Mouse (Mus musculus): ENCODE measurements around the gene Frmpd1. TPM values are rescaled to one million over a fixed set of nuclear protein-coding genes. Genes with fewer than 3 reads are reported as not detected.

The Frmpd1 gene
- polyA plus RNA-seq, 1 experiment from 2014 or later = 1.5 TPM

- Histone ChIP-seq H3K36me3 (ENCODE audit: control insufficient read depth, insufficient read depth, low read length) (peaks cover 31% of the 10 kb centered on the region), H3K4me1 (ENCODE audit: control insufficient read depth, insufficient read depth, low read length) (peaks cover 13% of the 10 kb centered on the region), H3K9ac (replicated peaks; ENCODE audit: low read length) (peak overlapping the region; percentile 93), H3K27me3 (ENCODE audit: control insufficient read depth, insufficient read depth, low read length) (peaks cover 19% of the 10 kb centered on the region), H3K27ac (replicated peaks; ENCODE audit: low read depth, low read length) (peak overlapping the region; percentile 88), H3K4me3 (replicated peaks; ENCODE audit: low read depth, low read length) (peak overlapping the region; percentile 97), H3K9me3 (ENCODE audit: control insufficient read depth, low read length) (no peaks in the 10 kb centered on the region), H3K4me2 (ENCODE audit: low read length) (peak overlapping the region; percentile 84)
- peak; percentile 90 for DNase-seq
- peak; percentile 83 for ATAC-seq (ENCODE audit: low FRiP score, low TSS enrichment)
- WGBS = under 1% methylated on average over 56 of the region's 56 CpGs
These were observed 135.6 kb downstream of the Frmpd1 start for GRCm38 (mm10) chr4:45320159-45320816.

GRCm38 (mm10) chr4:45331139-45331538 is 146.5 kb downstream of the Frmpd1 start:
- H3K4me1 ChIP-seq (ENCODE audit: control insufficient read depth, insufficient read depth, low read length) = no peaks in the 10 kb centered on the region
- no peaks in the 10 kb centered on the region for H3K9me3 ChIP-seq (ENCODE audit: control insufficient read depth, low read length)
- H3K9ac ChIP-seq (replicated peaks; ENCODE audit: low read length) = no peak overlapping the region
- ATAC-seq (ENCODE audit: low FRiP score, low TSS enrichment) (no peak), DNase-seq (no peak)
- WGBS = 87% methylated on average over 7 of the region's 7 CpGs
- no peaks in the 10 kb centered on the region for H3K36me3 ChIP-seq (ENCODE audit: control insufficient read depth, insufficient read depth, low read length)
- no peak overlapping the region for H3K4me3 ChIP-seq (replicated peaks; ENCODE audit: low read depth, low read length)
- no peaks in the 10 kb centered on the region for H3K27me3 ChIP-seq (ENCODE audit: control insufficient read depth, insufficient read depth, low read length)
- H3K27ac ChIP-seq (replicated peaks; ENCODE audit: low read depth, low read length) = no peak overlapping the region
- H3K4me2 ChIP-seq (ENCODE audit: low read length) = no peak overlapping the region

- H3K4me3 ChIP-seq (replicated peaks; ENCODE audit: low read depth, low read length) = no peak overlapping the region
These were observed 147.8 kb downstream of the Frmpd1 start for GRCm38 (mm10) chr4:45332466-45332865.

More at GRCm38 (mm10) chr4:45332466-45332865, 147.8 kb downstream of the Frmpd1 start:
- Histone ChIP-seq H3K27ac (replicated peaks; ENCODE audit: low read depth, low read length) (no peak overlapping the region), H3K36me3 (ENCODE audit: control insufficient read depth, insufficient read depth, low read length) (no peaks in the 10 kb centered on the region), H3K27me3 (ENCODE audit: control insufficient read depth, insufficient read depth, low read length) (no peaks in the 10 kb centered on the region), H3K4me1 (ENCODE audit: control insufficient read depth, insufficient read depth, low read length) (no peaks in the 10 kb centered on the region), H3K4me2 (ENCODE audit: low read length) (no peak overlapping the region), H3K9me3 (ENCODE audit: control insufficient read depth, low read length) (no peaks in the 10 kb centered on the region), H3K9ac (replicated peaks; ENCODE audit: low read length) (no peak overlapping the region)
- no peak for ATAC-seq (ENCODE audit: low FRiP score, low TSS enrichment)
- DNase-seq = no peak
- 57% methylated on average over 3 of the region's 3 CpGs for WGBS

Other genes with a start within 250 kb of the Frmpd1 start
- gene Grhpr, start 203.5 kb upstream of the Frmpd1 start, polyA plus RNA-seq (2014; fragmentation: Nextera tagmentation; extraction: Ambion mirVana) = 18.2 and 20.7 TPM in 2 replicates
- 45.7 and 55.5 TPM in 2 replicates for gene Zbtb5, start 172.5 kb upstream of the Frmpd1 start, polyA plus RNA-seq (2014; fragmentation: Nextera tagmentation; extraction: Ambion mirVana)
- gene Polr1e, start 166.3 kb upstream of the Frmpd1 start, polyA plus RNA-seq (2014; fragmentation: Nextera tagmentation; extraction: Ambion mirVana) = 33.3 and 39.6 TPM in 2 replicates
- gene Fbxo10, start 100.3 kb upstream of the Frmpd1 start, polyA plus RNA-seq (2014; fragmentation: Nextera tagmentation; extraction: Ambion mirVana) = 10.5 and 11.2 TPM in 2 replicates
- gene Tomm5, start 76.8 kb upstream of the Frmpd1 start, polyA plus RNA-seq (2014; fragmentation: Nextera tagmentation; extraction: Ambion mirVana) = 157 and 179 TPM in 2 replicates
- 25.5 and 28.2 TPM in 2 replicates for gene Trmt10b, start 112.3 kb downstream of the Frmpd1 start, polyA plus RNA-seq (2014; fragmentation: Nextera tagmentation; extraction: Ambion mirVana)
- 10.9 and 14.6 TPM in 2 replicates for gene Dcaf10, start 157.2 kb downstream of the Frmpd1 start, polyA plus RNA-seq (2014; fragmentation: Nextera tagmentation; extraction: Ambion mirVana)
- 38.6 and 42.0 TPM in 2 replicates for gene Exosc3, start 157.9 kb downstream of the Frmpd1 start, polyA plus RNA-seq (2014; fragmentation: Nextera tagmentation; extraction: Ambion mirVana)
- gene Slc25a51, start 223.9 kb downstream of the Frmpd1 start, polyA plus RNA-seq (2014; fragmentation: Nextera tagmentation; extraction: Ambion mirVana) = 79.5 and 83.4 TPM in 2 replicates